In the genomic region with DNA sequence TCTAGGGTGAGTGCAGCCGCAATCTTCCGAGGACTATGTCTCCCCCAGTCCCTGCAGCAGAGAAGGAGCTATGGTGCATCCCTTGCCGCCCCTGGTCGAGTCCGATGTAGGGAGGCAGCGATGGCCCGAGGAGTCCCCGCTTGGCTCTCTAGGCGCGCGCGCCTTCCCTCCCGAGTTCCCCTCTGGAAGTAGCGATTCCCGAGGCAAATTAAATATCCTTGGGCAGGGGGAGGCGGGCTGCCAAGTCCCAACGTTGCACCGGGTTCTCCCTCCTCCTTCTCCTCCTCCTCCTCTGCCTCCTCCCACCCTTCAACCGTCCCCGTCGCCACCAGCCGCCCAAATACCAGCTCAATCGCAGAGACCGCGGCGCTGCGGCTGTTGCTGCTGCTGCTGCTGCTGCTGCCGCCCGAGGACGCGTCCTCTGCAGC, we compare ENCODE assay signal across 8 mouse cellular contexts. TPM values are rescaled to one million over a fixed set of nuclear protein-coding genes. Genes with fewer than 3 reads are reported as not detected.
DNase-seq lines count a peak whose midpoint lies in the region; ATAC-seq and TF ChIP-seq lines count a peak whose summit lies in the region.

No protein-coding gene starts in this region.

- H3K4me3 ChIP-seq in forebrain, embryonic 14.5 days (ENCODE audit: low read depth, low read length) = peak overlapping the region; percentile 74
- peak overlapping the region; percentile 88 for H3K4me3 ChIP-seq in layer of hippocampus, adult 2 months
- H3K4me3 ChIP-seq in lung, embryonic 14.5 days (ENCODE audit: low read depth, low read length) = peak overlapping the region; percentile 62

- peaks cover 7% of the 10 kb centered on the region; the same call in 1 of the 2 replicates for H3K36me3 ChIP-seq in forebrain, embryonic 14.5 days (ENCODE audit: control insufficient read depth, insufficient read depth, low read length)
- H3K36me3 ChIP-seq in lung, embryonic 14.5 days (ENCODE audit: insufficient read depth) = peaks cover 27% of the 10 kb centered on the region

- peak; percentile 72 for ATAC-seq in forebrain, embryonic 14.5 days
- peak; percentile 64 for ATAC-seq in lung, embryonic 14.5 days (ENCODE audit: insufficient read depth)
- ATAC-seq in activated CD4-positive, CD25-positive, alpha-beta regulatory T cell, adult 4 months = no peak

- no peak for TF ChIP-seq CTCF in layer of hippocampus, adult 2 months (conservative IDR thresholded peaks at IDR 0.05)
- no peak for TF ChIP-seq CTCF in lung, embryonic 14.5 days (IDR thresholded peaks at IDR 0.05; ENCODE audit: low read depth)

- H3K9me3 ChIP-seq in forebrain, embryonic 14.5 days (replicated peaks; ENCODE audit: control insufficient read depth, low read length) = no peaks in the 10 kb centered on the region
- H3K9me3 ChIP-seq in lung, embryonic 14.5 days (ENCODE audit: low read depth, low read length) = no peaks in the 10 kb centered on the region

- peak; percentile 66 for DNase-seq in ES-CJ7 (ENCODE audit: low read depth, low spot score)
- peak; percentile 87 to 88 for DNase-seq in adrenal gland, postnatal 36 days
- DNase-seq in forebrain, embryonic 14.5 days (ENCODE audit: low spot score) = peak; percentile 91
- DNase-seq in heart, postnatal 25 days (ENCODE audit: low spot score) = peak; percentile 72
- peak; percentile 79 to 90 for DNase-seq in layer of hippocampus, adult 2 months (ENCODE audit: low spot score in 2 of 2)
- DNase-seq in lung, embryonic 14.5 days = peak; percentile 91
- DNase-seq in right cerebral cortex, adult 18-20 months = peak; percentile 88

- peak overlapping the region; percentile 88 for H3K4me2 ChIP-seq in forebrain, embryonic 14.5 days (ENCODE audit: low read length)
- peak overlapping the region; percentile 79 for H3K4me2 ChIP-seq in lung, embryonic 14.5 days

- WGBS in forebrain, embryonic 14.5 days = under 1% methylated on average over 31 of the region's 31 CpGs
- under 1% methylated on average over 31 of the region's 31 CpGs for WGBS in lung, embryonic 14.5 days

- peak overlapping the region; percentile 98 for H3K27ac ChIP-seq in forebrain, embryonic 14.5 days (ENCODE audit: low read depth, low read length)
- H3K27ac ChIP-seq in layer of hippocampus, adult 2 months = peak overlapping the region; percentile 92
- peak overlapping the region; percentile 97 for H3K27ac ChIP-seq in lung, embryonic 14.5 days (ENCODE audit: low read depth)

- no peaks in the 10 kb centered on the region for H3K27me3 ChIP-seq in forebrain, embryonic 14.5 days (replicated peaks; ENCODE audit: control insufficient read depth, insufficient read depth, low read length)
- H3K27me3 ChIP-seq in lung, embryonic 14.5 days (ENCODE audit: insufficient read depth, low read length) = no peaks in the 10 kb centered on the region

- H3K4me1 ChIP-seq in forebrain, embryonic 14.5 days (ENCODE audit: control insufficient read depth, insufficient read depth, low read length) = peaks cover 22% of the 10 kb centered on the region
- H3K4me1 ChIP-seq in lung, embryonic 14.5 days (ENCODE audit: insufficient read depth) = peaks cover 17% of the 10 kb centered on the region

- intact Hi-C loops in heart, postnatal 25 days (cut with DNase I) = loop anchor here (2.0 to 10.0 kb wide), 5 partner anchors 142 to 774 kb away; no protein-coding TSS in a partner anchor

- H3K9ac ChIP-seq in forebrain, embryonic 14.5 days (ENCODE audit: low read length) = peak overlapping the region; percentile 78
- H3K9ac ChIP-seq in lung, embryonic 14.5 days = peak overlapping the region; percentile 85

RNA-seq across cellular contexts. Expression of a gene that starts 0.5 kb away (rescaled TPM):
- total RNA-seq in adrenal gland, postnatal 36 days (2021) = 10 to 100 TPM; 14.8 to 16.7 TPM
- polyA plus RNA-seq in forebrain, embryonic 14.5 days (2014; fragmentation: Nextera tagmentation; extraction: Ambion mirVana) = 6.3 and 7.7 TPM in 2 replicates
- total RNA-seq in heart, postnatal 25 days (2021) = 10 to 100 TPM; 44.3 to 49.7 TPM
- total RNA-seq in layer of hippocampus, adult 2 months (2021) = 10 to 100 TPM; 17.8 to 17.9 TPM
- 17.6 and 19.5 TPM in 2 replicates for polyA plus RNA-seq in lung, embryonic 14.5 days (2014; fragmentation: Nextera tagmentation; extraction: Ambion mirVana)
- polyA plus RNA-seq in activated CD4-positive, CD25-positive, alpha-beta regulatory T cell, adult 4 months (2017; shearing (Covaris generic)) = not detected

RNA-seq across cellular contexts. Expression of a gene that starts 25.5 kb away (rescaled TPM):
- total RNA-seq in adrenal gland, postnatal 36 days (2021) = 10 to 100 TPM; 30.0 to 42.7 TPM
- 4.0 and 4.2 TPM in 2 replicates for polyA plus RNA-seq in forebrain, embryonic 14.5 days (2014; fragmentation: Nextera tagmentation; extraction: Ambion mirVana)
- total RNA-seq in heart, postnatal 25 days (2021) = 10 to 100 TPM; 10.2 TPM
- 1 to 10 TPM; 7.4 to 7.6 TPM for total RNA-seq in layer of hippocampus, adult 2 months (2021)
- 6.4 and 7.6 TPM in 2 replicates for polyA plus RNA-seq in lung, embryonic 14.5 days (2014; fragmentation: Nextera tagmentation; extraction: Ambion mirVana)
- 10 to 100 TPM; 13.5 to 18.1 TPM for polyA plus RNA-seq in activated CD4-positive, CD25-positive, alpha-beta regulatory T cell, adult 4 months (2017; shearing (Covaris generic))

RNA-seq across cellular contexts. Expression of a gene that starts 57.8 kb away (rescaled TPM):
- total RNA-seq in adrenal gland, postnatal 36 days (2021) = not detected
- 27.9 and 28.5 TPM in 2 replicates for polyA plus RNA-seq in forebrain, embryonic 14.5 days (2014; fragmentation: Nextera tagmentation; extraction: Ambion mirVana)
- total RNA-seq in heart, postnatal 25 days (2021) = not detected
- total RNA-seq in layer of hippocampus, adult 2 months (2021) = not detected
- 46.3 and 52.0 TPM in 2 replicates for polyA plus RNA-seq in lung, embryonic 14.5 days (2014; fragmentation: Nextera tagmentation; extraction: Ambion mirVana)
- polyA plus RNA-seq in activated CD4-positive, CD25-positive, alpha-beta regulatory T cell, adult 4 months (2017; shearing (Covaris generic)) = under 1 TPM in 1 of 2 experiments, not detected in 1; 0.16 TPM
